Mouse (Mus musculus) frontal cortex, postnatal 14 days (tissue): ENCODE data around the gene Lman2.
A peak's percentile ranks its signal among the peaks of the same experiment; 100 is the strongest.

Experiments
- DNase-seq, 2 experiments: peaks; one replicate each; pipeline ENCODE4 v3.0.0; 2022; ENCODE audit warnings: low spot score in 2 of 2

Lman2 gene

DNA sequence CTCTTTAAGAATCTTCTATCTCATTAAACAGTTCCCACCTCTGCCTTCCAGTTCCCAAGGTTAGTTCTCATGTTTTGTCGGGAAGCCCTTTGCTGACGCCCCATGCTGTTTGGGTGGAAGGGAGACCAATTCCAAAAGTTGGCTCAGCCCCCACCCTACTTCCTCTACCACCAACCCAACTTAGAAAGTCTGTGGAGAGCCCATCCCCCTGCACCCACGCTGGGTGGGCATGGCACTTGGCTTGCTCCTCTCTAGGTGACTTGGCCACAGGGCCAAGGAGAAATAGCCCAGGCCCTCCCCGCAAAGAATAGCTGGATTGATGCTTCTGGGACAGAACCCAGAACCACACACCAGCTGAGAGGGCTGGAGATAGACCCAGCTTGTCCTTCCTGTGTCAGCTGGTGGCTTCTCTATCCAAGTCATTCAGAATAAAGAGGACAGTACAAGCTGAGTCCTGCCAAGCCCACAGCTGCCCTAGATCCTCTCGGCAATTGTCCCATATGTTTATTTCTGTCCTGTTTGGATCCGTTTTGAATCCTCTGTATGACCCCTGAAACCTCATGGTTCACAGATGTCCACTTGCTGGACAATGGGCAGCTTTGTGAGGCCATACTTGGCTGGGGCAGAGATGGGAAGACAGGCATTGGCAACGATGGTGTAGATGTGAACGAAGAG is 8.6 kb upstream of the Lman2 start:
- DNase-seq, result no peak

GRCm38 (mm10) chr13:55370234-55370633 is 7.7 kb upstream of the Lman2 start:
- no peak for DNase-seq

DNA sequence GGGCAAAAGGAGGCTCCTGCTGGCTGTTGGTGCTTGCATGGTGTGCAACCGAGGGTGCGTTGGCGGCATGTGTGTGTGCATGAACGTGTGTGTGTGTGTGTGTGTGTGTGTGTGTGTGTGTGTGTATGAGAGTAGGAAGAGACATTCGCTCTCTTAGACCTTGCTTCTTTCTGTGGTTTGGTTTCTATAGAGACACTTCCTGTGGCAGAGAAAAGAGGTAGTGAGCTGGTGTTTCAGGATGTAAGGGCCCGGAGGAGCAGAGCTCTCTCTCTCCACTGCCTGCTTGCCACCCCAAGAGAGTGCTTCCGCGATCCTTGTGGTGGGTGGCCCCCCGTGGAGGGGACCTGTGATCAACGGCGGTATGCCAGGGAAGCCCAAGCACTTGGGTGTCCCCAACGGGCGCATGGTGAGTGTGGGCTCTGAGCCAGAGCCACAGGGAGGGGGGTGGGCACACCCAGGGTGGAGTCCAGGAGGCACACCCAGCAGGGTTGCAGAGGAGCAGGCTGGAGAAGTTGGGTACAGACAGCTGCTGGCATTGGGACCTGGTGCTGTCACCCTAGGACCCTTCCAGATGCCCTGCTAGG is 7.0 kb upstream of the Lman2 start, which contains the start of gene Rgs14:
Gene Rgs14 (plus strand): TSS at position 202 of the 584 bp plus-strand sequence.
- peak in 1 of 2 experiments; percentile 43 for DNase-seq

- DNase-seq, result no peak
Observed at GRCm38 (mm10) chr13:55368401-55368800, 5.8 kb upstream of the Lman2 start.

DNA sequence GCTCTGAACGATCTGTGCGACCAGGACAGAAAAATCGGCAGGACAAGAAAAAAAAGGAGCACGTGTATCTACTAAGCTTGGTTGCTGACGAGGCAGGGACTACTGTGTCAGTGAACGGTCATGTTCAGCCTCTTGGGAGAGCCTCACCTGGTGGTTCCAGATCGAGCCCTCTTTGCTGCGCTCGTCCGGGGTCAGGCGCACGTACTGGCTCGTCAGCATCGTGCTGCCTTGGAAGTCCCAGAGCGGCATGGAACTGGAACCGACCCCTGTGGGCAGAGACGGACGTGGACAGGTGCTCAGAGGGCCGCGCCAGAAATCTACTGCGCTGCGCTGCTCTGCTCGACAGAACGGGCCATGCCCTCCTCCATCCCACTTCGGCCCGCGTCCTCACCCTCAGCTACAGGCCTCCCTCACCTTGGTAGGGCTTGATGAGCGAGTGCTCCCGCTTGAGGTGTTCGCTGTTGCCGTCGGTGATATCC is 570 bp downstream of the Lman2 start:
- DNase-seq, result peak in 1 of 2 experiments; percentile 22

- no peak for DNase-seq
Observed at GRCm38 (mm10) chr13:55361145-55361544, 1.4 kb downstream of the Lman2 start.

- DNase-seq, result no peak
Observed at GRCm38 (mm10) chr13:55346745-55347144, 15.8 kb downstream of the Lman2 start.

DNA sequence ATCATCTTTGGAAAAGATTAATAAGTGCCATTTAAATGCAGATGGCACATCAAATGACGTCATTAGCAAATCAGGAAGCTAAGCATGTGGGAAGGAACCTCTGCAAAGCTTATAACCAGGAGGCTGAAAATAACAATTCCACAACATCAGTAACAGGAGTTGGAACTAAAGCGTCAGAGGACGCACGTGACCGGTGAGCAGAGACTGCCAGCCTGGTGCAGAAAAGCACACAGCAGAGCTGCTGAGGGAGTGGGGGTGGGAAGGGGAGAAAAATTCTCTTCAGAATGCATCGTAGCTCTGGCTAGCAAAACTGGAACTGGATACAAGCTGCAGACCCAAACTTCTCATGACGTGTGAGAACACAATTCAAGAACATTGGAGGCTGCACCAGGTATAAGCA is 18.3 kb downstream of the Lman2 start:
- DNase-seq, result no peak

- no peak for DNase-seq
Observed at GRCm38 (mm10) chr13:55342469-55342868, 20.1 kb downstream of the Lman2 start.

DNA sequence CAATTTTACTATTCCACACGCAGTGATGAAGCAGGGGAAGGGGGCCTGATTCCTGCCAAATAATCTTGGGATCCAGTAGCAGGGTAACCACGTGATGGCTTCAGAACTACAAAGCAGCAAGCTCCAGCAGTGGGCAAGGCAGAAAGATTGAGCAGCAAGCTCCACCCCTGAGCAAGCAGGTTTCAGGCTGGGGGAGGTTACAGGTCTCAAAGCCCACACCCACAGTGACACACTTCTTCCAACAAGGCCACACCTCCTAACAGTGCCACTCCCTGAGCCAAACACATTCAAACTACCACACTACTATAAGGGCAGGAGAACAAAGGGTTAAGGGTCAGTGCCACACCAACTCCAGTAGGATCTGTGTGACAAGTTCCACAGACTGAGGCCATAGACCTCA is 23.3 kb downstream of the Lman2 start:
- DNase-seq, result no peak

DNA sequence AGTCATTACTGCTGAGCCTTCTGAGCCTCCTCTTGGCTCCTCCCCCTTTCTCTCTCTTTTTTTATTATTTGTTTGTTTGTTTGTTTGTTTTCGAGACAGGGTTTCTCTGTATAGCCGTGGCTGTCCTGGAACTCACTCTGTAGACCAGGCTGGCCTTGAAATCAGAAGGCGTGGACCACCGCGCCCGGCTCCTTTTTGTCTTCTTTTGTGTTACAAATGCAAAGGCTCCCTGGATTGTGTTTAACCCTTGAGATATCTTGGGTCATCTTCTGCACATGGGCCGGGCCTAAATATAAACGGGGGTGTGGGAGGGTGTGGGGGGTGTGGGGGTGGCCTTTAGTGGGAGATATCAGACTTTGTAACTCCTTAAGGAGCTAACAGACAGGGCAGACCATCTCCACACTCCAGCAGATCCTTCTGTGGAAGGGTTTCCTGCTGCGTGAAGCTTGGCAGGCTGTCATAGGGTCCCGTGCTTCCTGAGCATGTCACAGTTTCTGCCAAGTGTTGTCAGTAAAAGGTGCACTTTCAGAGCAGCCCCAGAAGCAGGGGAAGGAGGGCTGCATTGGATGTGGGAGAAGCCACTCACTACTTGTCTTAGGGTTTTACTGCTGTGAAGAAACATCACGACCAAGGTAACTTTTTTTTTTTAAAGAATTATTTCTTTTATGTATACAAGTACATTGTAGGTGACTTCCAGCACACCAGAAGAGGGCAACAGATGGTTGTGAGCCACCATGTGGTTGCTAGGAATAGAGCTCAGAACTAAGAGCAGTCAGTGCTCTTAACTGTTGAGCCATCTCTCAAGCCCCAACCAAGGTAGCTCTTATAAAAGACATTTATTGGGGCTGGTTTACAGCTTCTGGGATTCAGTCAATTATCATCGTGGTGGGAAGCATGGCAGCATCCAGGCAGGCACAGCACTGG is 24.2 kb downstream of the Lman2 start:
- no peak for DNase-seq

GRCm38 (mm10) chr13:55337341-55337975 is 25.1 kb downstream of the Lman2 start:
- no peak for DNase-seq

DNA sequence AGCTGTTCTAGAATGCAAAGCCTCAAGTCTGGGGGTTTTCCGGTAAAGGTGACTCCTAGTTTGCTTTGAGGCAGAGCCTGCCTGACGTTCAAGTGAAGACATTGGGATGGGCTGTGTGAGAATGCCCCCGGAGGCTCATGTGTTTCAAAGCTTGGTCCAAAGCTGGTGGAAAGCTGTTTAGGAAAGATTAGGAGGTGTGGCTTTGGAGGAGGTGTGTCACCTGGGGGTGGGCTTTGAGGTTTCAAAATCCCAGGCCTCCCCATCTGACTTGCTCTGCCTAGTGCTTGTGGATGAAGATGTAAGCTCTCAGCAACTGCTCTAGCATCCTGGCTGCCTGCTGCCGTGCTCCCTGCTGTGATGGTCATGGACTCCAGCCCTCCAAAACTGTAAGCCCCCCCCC is 26.9 kb downstream of the Lman2 start:
- no peak for DNase-seq

DNA sequence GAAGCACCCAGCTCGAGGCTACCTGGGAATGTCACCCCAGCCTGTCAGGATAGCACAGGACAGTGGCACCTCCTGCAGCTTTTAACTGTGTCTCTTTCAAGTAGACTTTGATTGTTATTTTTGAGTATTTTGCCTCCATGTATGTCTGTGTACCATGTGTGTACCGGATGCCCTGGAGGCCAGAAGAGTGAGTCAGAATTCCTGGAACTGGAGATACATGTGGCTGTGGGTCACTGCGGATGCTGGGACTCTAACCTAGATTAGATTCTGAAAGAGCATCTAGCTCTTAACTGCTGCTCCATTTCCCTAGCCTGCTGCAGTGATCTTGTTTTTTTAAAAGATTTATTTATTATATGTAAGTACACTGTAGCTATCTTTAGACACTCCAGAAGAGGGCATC is 30.3 kb downstream of the Lman2 start:
- no peak for DNase-seq

- DNase-seq, result no peak
Observed at GRCm38 (mm10) chr13:55330567-55331400, 31.8 kb downstream of the Lman2 start.

- peak; percentile 72 to 74 for DNase-seq
Observed at GRCm38 (mm10) chr13:55329683-55330566, 32.7 kb downstream of the Lman2 start, which contains the start of gene Mxd3. TSS of gene Mxd3 (minus strand) at chr13:55329823.

DNA sequence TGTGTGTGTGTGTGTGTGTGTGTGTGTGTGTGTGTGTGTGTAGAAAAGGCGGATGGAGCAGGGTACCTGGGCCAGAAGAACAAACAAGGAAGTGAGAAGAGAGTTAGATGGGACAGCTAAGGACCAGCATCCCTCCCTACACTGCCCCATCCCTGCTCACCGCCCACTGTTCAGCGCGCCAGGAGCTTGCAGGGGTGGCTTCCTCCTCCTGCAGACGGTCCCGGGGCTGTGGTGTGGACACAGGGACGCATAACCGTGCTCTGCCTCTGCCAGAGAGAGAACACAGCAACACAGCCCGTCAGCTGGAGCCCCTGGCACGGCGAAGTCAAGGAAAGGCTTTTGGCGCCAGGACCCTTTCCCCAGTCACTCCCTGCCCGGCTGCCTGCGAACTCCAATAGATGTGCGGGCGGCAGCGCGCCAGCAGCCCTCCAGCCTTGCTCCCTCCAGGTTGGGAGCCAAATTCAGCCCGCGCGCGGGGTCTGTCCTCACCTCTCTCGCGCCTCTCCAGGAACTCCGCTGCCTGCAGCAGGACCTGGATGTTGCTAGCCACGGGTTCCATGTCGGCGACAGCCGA is 33.4 kb downstream of the Lman2 start:
- DNase-seq, result no peak

GRCm38 (mm10) chr13:55328641-55329040 is 33.9 kb downstream of the Lman2 start:
- DNase-seq, result no peak

DNA sequence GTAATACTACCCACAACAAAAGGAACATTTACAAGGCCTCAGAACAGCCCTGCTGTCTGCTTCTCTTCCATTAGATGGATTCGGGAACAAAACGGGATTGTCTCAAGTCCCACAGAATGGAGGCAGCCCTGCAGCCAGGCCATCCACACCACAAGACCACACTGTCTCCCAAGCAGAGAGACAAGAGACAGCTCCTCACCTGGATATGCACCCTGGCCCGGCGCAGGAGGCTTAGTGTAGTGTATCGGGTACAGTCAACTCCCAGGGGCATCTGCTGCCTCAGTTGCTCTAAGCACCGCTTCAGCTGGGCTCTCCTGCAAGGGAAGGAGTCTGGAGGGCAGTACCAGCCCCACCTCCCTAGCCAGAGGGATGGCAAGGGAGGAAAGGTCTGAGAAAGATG is 34.4 kb downstream of the Lman2 start:
- DNase-seq, result no peak

DNA sequence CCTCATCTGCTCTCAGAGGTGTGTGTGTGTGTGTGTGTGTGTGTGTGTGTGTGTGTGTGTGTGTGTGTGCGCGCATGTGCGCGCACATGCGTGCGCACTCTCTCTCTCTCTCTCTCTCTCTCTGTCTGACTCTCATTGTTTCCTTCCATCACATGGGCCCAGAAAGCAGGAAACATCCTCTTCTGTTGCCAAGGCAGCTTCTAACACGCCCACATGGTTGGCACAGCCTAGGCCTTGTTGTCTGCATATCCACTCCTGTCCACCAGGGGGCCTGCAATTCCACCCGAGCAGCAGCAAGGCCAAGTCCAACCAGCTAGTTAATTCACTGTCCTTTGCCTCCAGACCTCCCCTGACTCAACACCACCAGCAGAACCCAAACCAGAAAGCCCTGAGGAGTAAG is 35.0 kb downstream of the Lman2 start:
- DNase-seq, result peak; percentile 88 to 90
